Mouse (Mus musculus) liver, postnatal 0 days (tissue): Measurements from ENCODE around the gene Ankib1.

Experiments
- CTCF ChIP-seq: sonication (generic); IDR thresholded peaks from 2 replicates; pipeline ENCODE4 v1.5.1; 2016; ENCODE audit warnings: antibody characterized with exemption, low read depth
- EP300 ChIP-seq: IDR thresholded peaks from 2 replicates; pipeline ENCODE4 v1.6.1; 2016; ENCODE audit warnings: antibody characterized with exemption, low read depth, mild to moderate bottlenecking

DNA sequence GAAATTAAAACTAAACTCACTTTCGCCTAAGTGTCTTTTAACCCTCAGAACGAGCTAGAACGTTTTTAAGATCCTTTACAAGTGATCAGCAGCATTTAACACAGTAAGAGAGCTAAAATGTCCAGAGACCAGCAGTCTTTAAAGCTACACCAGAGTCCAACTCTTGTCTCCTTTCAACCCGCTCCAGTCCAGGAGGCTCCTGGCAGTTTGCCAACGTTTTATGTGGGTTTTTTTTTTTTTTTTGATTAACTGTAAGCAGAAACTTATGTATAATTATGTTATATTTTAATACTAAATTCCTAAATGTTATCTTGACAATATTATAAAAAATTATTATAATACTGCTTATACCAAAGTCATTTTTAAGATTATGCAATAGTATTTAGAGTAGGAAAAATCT is 73.9 kb downstream of the Ankib1 start:
- TF ChIP-seq CTCF = no peak
- no peak for TF ChIP-seq EP300
